ENCODE assay signal across 8 mouse cellular contexts in the genomic region with DNA sequence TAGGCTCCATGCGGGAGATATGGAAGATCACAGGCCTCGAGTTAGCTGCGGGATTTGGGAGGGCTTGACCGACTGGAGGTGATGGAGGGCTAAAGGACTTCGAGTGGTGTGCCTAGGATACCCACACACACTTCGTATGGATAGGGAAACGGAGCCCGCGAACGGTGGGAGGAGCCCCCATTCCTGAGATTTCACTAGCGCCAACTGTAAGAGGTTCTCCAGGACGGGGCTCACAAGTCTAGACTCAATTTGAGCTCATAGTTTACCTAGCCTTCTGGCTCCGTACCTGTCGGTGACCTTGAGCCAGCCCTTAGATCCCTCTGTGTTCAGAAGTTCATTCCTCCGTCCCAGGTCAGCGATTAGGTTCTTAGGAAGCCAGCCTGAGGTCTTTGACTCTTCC. TPM values are rescaled to one million over a fixed set of nuclear protein-coding genes. Genes with fewer than 3 reads are reported as not detected.
A peak's percentile ranks its signal among the peaks of the same experiment; 100 is the strongest.
DNase-seq lines count a peak whose midpoint lies in the region; ATAC-seq and TF ChIP-seq lines count a peak whose summit lies in the region.

No protein-coding gene starts in this region.

- no peaks in the 10 kb centered on the region for H3K27me3 ChIP-seq in heart, adult 2 months (ENCODE audit: control insufficient read depth, insufficient read depth, low read length)
- peaks cover 33% of the 10 kb centered on the region for H3K27me3 ChIP-seq in embryonic facial prominence, embryonic 10.5 days (replicated peaks; ENCODE audit: low read depth, poor library complexity, severe bottlenecking)
- H3K27me3 ChIP-seq in midbrain, embryonic 12.5 days: peaks cover 33% of the 10 kb centered on the region

- WGBS in heart, adult 2 months: 2% methylated on average over 16 of the region's 16 CpGs
- 15% methylated on average over 16 of the region's 16 CpGs for WGBS in embryonic facial prominence, embryonic 10.5 days
- 16% methylated on average over 16 of the region's 16 CpGs for WGBS in midbrain, embryonic 12.5 days

- TF ChIP-seq POLR2A in heart, adult 2 months (IDR thresholded peaks at IDR 0.05; ENCODE audit: insufficient read depth, low read depth, low read length): no peak

- peak; percentile 8; the same call in 1 of the 2 replicates for ATAC-seq in midbrain, embryonic 12.5 days (ENCODE audit: low FRiP score, low read depth)

- no peak for TF ChIP-seq CTCF in heart, adult 2 months (IDR thresholded peaks at IDR 0.05)

- no peak for TF ChIP-seq EP300 in heart, adult 2 months (IDR thresholded peaks at IDR 0.05; ENCODE audit: insufficient read depth, low read depth, low read length)

- peaks cover 4% of the 10 kb centered on the region for H3K36me3 ChIP-seq in heart, adult 2 months (ENCODE audit: control insufficient read depth, insufficient read depth, low read length)
- peaks cover 20% of the 10 kb centered on the region for H3K36me3 ChIP-seq in embryonic facial prominence, embryonic 10.5 days (replicated peaks)
- peaks cover 12% of the 10 kb centered on the region for H3K36me3 ChIP-seq in midbrain, embryonic 12.5 days

- H3K4me3 ChIP-seq in heart, adult 2 months: peak overlapping the region; percentile 59
- peak overlapping the region; percentile 68 for H3K4me3 ChIP-seq in embryonic facial prominence, embryonic 10.5 days
- H3K4me3 ChIP-seq in midbrain, embryonic 12.5 days: peak overlapping the region; percentile 66

- peaks cover 12% of the 10 kb centered on the region for H3K4me1 ChIP-seq in heart, adult 2 months (ENCODE audit: control insufficient read depth, insufficient read depth, low read length)
- peaks cover 35% of the 10 kb centered on the region for H3K4me1 ChIP-seq in embryonic facial prominence, embryonic 10.5 days
- peaks cover 15% of the 10 kb centered on the region; the same call in 1 of the 2 replicates for H3K4me1 ChIP-seq in midbrain, embryonic 12.5 days

- intact Hi-C loops in heart, adult 2 months (cut with DNase I): no loop called here

- peak overlapping the region; percentile 92 for H3K4me2 ChIP-seq in midbrain, embryonic 12.5 days (replicated peaks)

- peak overlapping the region; percentile 93 for H3K27ac ChIP-seq in heart, adult 2 months
- H3K27ac ChIP-seq in embryonic facial prominence, embryonic 10.5 days (replicated peaks): peak overlapping the region; percentile 84
- H3K27ac ChIP-seq in midbrain, embryonic 12.5 days (replicated peaks): no peak overlapping the region

- H3K9ac ChIP-seq in heart, adult 2 months (ENCODE audit: low read depth, low read length): peak overlapping the region; percentile 90
- peak overlapping the region; percentile 63 for H3K9ac ChIP-seq in midbrain, embryonic 12.5 days (replicated peaks)

- no peaks in the 10 kb centered on the region for H3K9me3 ChIP-seq in embryonic facial prominence, embryonic 10.5 days
- no peaks in the 10 kb centered on the region for H3K9me3 ChIP-seq in midbrain, embryonic 12.5 days

- no peaks in the 10 kb centered on the region; the same call in 1 of the 2 replicates for H3K79me2 ChIP-seq in heart, adult 2 months (replicated peaks; ENCODE audit: control insufficient read depth, insufficient read depth, low read length)

- DNase-seq in heart, adult 2 months: no peak
- DNase-seq in heart, postnatal 4 days: no peak
- DNase-seq in embryonic facial prominence, embryonic 10.5 days (ENCODE audit: low spot score): no peak
- DNase-seq in kidney, postnatal 25 days: peak; percentile 43 to 71
- DNase-seq in layer of hippocampus, adult 9-11 months: no peak
- no peak for DNase-seq in gastrocnemius, adult 18-20 months (ENCODE audit: low spot score)
- no peak for DNase-seq in frontal cortex, postnatal 36 days (ENCODE audit: low spot score in 2 of 2)

RNA-seq across cellular contexts. Expression of gene Cish, which starts 1.2 kb away (rescaled TPM):
- 100 to 1,000 TPM; 151 to 167 TPM for total RNA-seq in heart, adult 2 months (2021)
- polyA plus RNA-seq in heart, adult 2 months (2012; rRNA removed): 89.8 and 118 TPM in 2 replicates
- total RNA-seq in heart, postnatal 4 days (2021): 100 to 1,000 TPM; 146 to 176 TPM
- 6.7 and 7.2 TPM in 2 replicates for polyA plus RNA-seq in embryonic facial prominence, embryonic 10.5 days (2016; fragmentation: Nextera tagmentation; extraction: Ambion mirVana)
- 6.6 and 6.8 TPM in 2 replicates for polyA plus RNA-seq in midbrain, embryonic 12.5 days (2016; fragmentation: Nextera tagmentation; extraction: Ambion mirVana)
- 1 to 10 TPM; 6.0 to 6.6 TPM for total RNA-seq in gastrocnemius, adult 18-20 months (2021)

RNA-seq across cellular contexts. Expression of gene Mapkapk3, which starts 7.4 kb away (rescaled TPM):
- 10 to 100 TPM; 29.0 to 36.0 TPM for total RNA-seq in heart, adult 2 months (2021)
- 26.1 and 40.8 TPM in 2 replicates for polyA plus RNA-seq in heart, adult 2 months (2012; rRNA removed)
- total RNA-seq in heart, postnatal 4 days (2021): 10 to 100 TPM; 18.3 to 18.9 TPM
- 4.9 and 5.1 TPM in 2 replicates for polyA plus RNA-seq in embryonic facial prominence, embryonic 10.5 days (2016; fragmentation: Nextera tagmentation; extraction: Ambion mirVana)
- polyA plus RNA-seq in midbrain, embryonic 12.5 days (2016; fragmentation: Nextera tagmentation; extraction: Ambion mirVana): 2.6 and 3.4 TPM in 2 replicates
- total RNA-seq in gastrocnemius, adult 18-20 months (2021): 10 to 100 TPM; 33.6 to 34.8 TPM

RNA-seq across cellular contexts. Expression of gene Hemk1, which starts 41.1 kb away (rescaled TPM):
- total RNA-seq in heart, adult 2 months (2021): 10 to 100 TPM; 21.2 to 21.4 TPM
- polyA plus RNA-seq in heart, adult 2 months (2012; rRNA removed): 30.3 and 37.0 TPM in 2 replicates
- total RNA-seq in heart, postnatal 4 days (2021): 10 to 100 TPM; 13.0 to 15.0 TPM
- polyA plus RNA-seq in embryonic facial prominence, embryonic 10.5 days (2016; fragmentation: Nextera tagmentation; extraction: Ambion mirVana): 10.7 and 11.6 TPM in 2 replicates
- polyA plus RNA-seq in midbrain, embryonic 12.5 days (2016; fragmentation: Nextera tagmentation; extraction: Ambion mirVana): 13.3 and 14.9 TPM in 2 replicates
- 10 to 100 TPM; 11.8 to 13.3 TPM for total RNA-seq in gastrocnemius, adult 18-20 months (2021)

RNA-seq across cellular contexts. Expression of gene 6430571L13Rik, which starts 43.3 kb away (rescaled TPM):
- 1 to 10 TPM; 5.2 to 6.5 TPM for total RNA-seq in heart, adult 2 months (2021)
- polyA plus RNA-seq in heart, adult 2 months (2012; rRNA removed): 4.1 and 5.0 TPM in 2 replicates
- total RNA-seq in heart, postnatal 4 days (2021): 1 to 10 TPM; 4.6 to 5.8 TPM
- polyA plus RNA-seq in embryonic facial prominence, embryonic 10.5 days (2016; fragmentation: Nextera tagmentation; extraction: Ambion mirVana): 0.83 and 0.95 TPM in 2 replicates
- 3.1 and 4.2 TPM in 2 replicates for polyA plus RNA-seq in midbrain, embryonic 12.5 days (2016; fragmentation: Nextera tagmentation; extraction: Ambion mirVana)
- 10 to 100 TPM; 31.8 to 32.2 TPM for total RNA-seq in gastrocnemius, adult 18-20 months (2021)

Comparison
In these comparisons a context has a peak if more than half of its experiments do, and no peak if none do; other contexts are left out.
1. DNase-seq: peak in kidney, postnatal 25 days (2 of 2); none in heart, adult 2 months (0 of 2), heart, postnatal 4 days (single experiment), embryonic facial prominence, embryonic 10.5 days (single experiment), layer of hippocampus, adult 9-11 months (single experiment), gastrocnemius, adult 18-20 months (single experiment) and frontal cortex, postnatal 36 days (0 of 2).
2. RNA of gene Cish, which starts 1.2 kb away (total RNA-seq): 146 to 176 TPM in heart, postnatal 4 days and 151 to 167 TPM in heart, adult 2 months; 6.0 to 6.6 TPM in gastrocnemius, adult 18-20 months; every median in the first group is over 10 times any median in the second.
3. Peak in every context shown above with its lines, with median percentiles within 50 percentile points of each other: H3K4me3 ChIP-seq.